Mouse (Mus musculus) stomach, postnatal 0 days (tissue): Measurements from ENCODE around the gene Auh.

Source experiments
- CTCF ChIP-seq: IDR thresholded peaks from 2 replicates; pipeline ENCODE4 v1.5.1; 2016; ENCODE audit warnings: antibody characterized with exemption, low read depth, mild to moderate bottlenecking, moderate library complexity
- EP300 ChIP-seq: optimal IDR thresholded peaks from 2 replicates; pipeline ENCODE3; 2016; ENCODE audit warnings: antibody characterized with exemption

- TF ChIP-seq EP300 (no peak), CTCF (no peak)
Observed at GRCm38 (mm10) chr13:52930582-52930981, 1.1 kb upstream of the Auh start.
